Mouse (Mus musculus) left cerebral cortex, postnatal 25 days (tissue): ENCODE measurements around the gene Tmem203. TPM values are rescaled to one million over a fixed set of nuclear protein-coding genes. Genes with fewer than 3 reads are reported as not detected.

Experiments
- total RNA-seq, 2 experiments: library from RNA; stranded (reverse); gene quantifications; 2 replicates each; pipeline ENCODE4 v1.2.3; 2021

The Tmem203 gene
- total RNA-seq, 2 experiments from 2014 or later: 32.8 to 37.3 TPM

Other genes starting within 250 kb of the Tmem203 start
- gene Nsmf, start 201.1 kb upstream of the Tmem203 start, total RNA-seq: 100 to 1,000 TPM; 472 to 481 TPM
- gene Entpd8, start 175.1 kb upstream of the Tmem203 start, total RNA-seq: not detected
- not detected for gene Noxa1, start 160.3 kb upstream of the Tmem203 start, total RNA-seq
- gene Nrarp, start 74.7 kb upstream of the Tmem203 start, total RNA-seq: 10 to 100 TPM; 21.7 to 30.7 TPM
- gene Tor4a, start 58.6 kb upstream of the Tmem203 start, total RNA-seq: 1 to 10 TPM; 1.9 to 2.3 TPM
- 10 to 100 TPM; 50.8 to 51.8 TPM for gene Nelfb, start 44.0 kb upstream of the Tmem203 start, total RNA-seq
- under 1 TPM in 1 of 2 experiments, not detected in 1; 0.23 TPM for gene Stpg3, start 40.8 kb upstream of the Tmem203 start, total RNA-seq
- not detected for gene Fam166a, start 36.7 kb upstream of the Tmem203 start, total RNA-seq
- gene Tubb4b, start 30.7 kb upstream of the Tmem203 start, total RNA-seq: 100 to 1,000 TPM; 376 to 398 TPM
- gene Slc34a3, start 21.1 kb upstream of the Tmem203 start, total RNA-seq: not detected
- not detected for gene Rnf224, start 18.7 kb upstream of the Tmem203 start, total RNA-seq
- gene Rnf208, start 13.2 kb upstream of the Tmem203 start, total RNA-seq: 100 to 1,000 TPM; 243 to 256 TPM
- gene Cysrt1, start 13.0 kb upstream of the Tmem203 start, total RNA-seq: not detected
- gene AL732309.1, start 8.6 kb upstream of the Tmem203 start, total RNA-seq: 1 to 10 TPM; 1.6 to 2.9 TPM
- gene Tprn, start 7.2 kb downstream of the Tmem203 start, total RNA-seq: 10 to 100 TPM; 14.4 to 15.5 TPM
- gene Ssna1, start 17.0 kb downstream of the Tmem203 start, total RNA-seq: 10 to 100 TPM; 67.2 to 69.6 TPM
- gene Anapc2, start 17.0 kb downstream of the Tmem203 start, total RNA-seq: 10 to 100 TPM; 73.0 to 77.2 TPM
- not detected for gene Tmem210, start 32.7 kb downstream of the Tmem203 start, total RNA-seq
- not detected for gene Lrrc26, start 34.5 kb downstream of the Tmem203 start, total RNA-seq
- gene Grin1, start 63.7 kb downstream of the Tmem203 start, total RNA-seq: 100 to 1,000 TPM; 435 to 455 TPM
- 10 to 100 TPM; 55.0 to 59.5 TPM for gene Man1b1, start 76.9 kb downstream of the Tmem203 start, total RNA-seq
- 10 to 100 TPM; 28.2 to 33.2 TPM for gene Dpp7, start 100.9 kb downstream of the Tmem203 start, total RNA-seq
- gene Uap1l1, start 110.2 kb downstream of the Tmem203 start, total RNA-seq: 10 to 100 TPM; 11.3 to 14.0 TPM
- 1 to 10 TPM; 1.9 to 2.5 TPM for gene Sapcd2, start 116.9 kb downstream of the Tmem203 start, total RNA-seq
- 10 to 100 TPM; 11.7 to 13.2 TPM for gene Entpd2, start 140.4 kb downstream of the Tmem203 start, total RNA-seq
- 100 to 1,000 TPM; 331 to 339 TPM for gene Npdc1, start 143.9 kb downstream of the Tmem203 start, total RNA-seq
- gene Fut7, start 167.8 kb downstream of the Tmem203 start, total RNA-seq: under 1 TPM; 0.32 to 0.37 TPM
- 100 to 1,000 TPM; 154 to 165 TPM for gene Abca2, start 173.3 kb downstream of the Tmem203 start, total RNA-seq
- under 1 TPM in 1 of 2 experiments, not detected in 1; 0.69 TPM for gene Clic3, start 201.4 kb downstream of the Tmem203 start, total RNA-seq
- 10 to 100 TPM; 68.6 to 81.0 TPM for gene Paxx, start 205.7 kb downstream of the Tmem203 start, total RNA-seq
- 1,000 to 10,000 TPM; 1,926 to 2,241 TPM for gene Ptgds, start 214.6 kb downstream of the Tmem203 start, total RNA-seq
- not detected for gene Lcn12, start 238.5 kb downstream of the Tmem203 start, total RNA-seq
- 100 to 1,000 TPM; 112 to 127 TPM for gene Fbxw5, start 245.3 kb downstream of the Tmem203 start, total RNA-seq
- 1 to 10 TPM; 1.1 to 1.7 TPM for gene C8g, start 246.3 kb downstream of the Tmem203 start, total RNA-seq